Mouse (Mus musculus) lung, postnatal 0 days (tissue): ENCODE data around the gene Olfr1023.

Source experiments
- CTCF ChIP-seq: IDR thresholded peaks from 2 replicates; pipeline ENCODE4 v1.5.1; 2016; ENCODE audit warnings: antibody characterized with exemption, mild to moderate bottlenecking
- EP300 ChIP-seq: IDR thresholded peaks from 2 replicates; pipeline ENCODE4 v1.6.1; 2016; ENCODE audit warnings: antibody characterized with exemption, mild to moderate bottlenecking, control low read depth

DNA sequence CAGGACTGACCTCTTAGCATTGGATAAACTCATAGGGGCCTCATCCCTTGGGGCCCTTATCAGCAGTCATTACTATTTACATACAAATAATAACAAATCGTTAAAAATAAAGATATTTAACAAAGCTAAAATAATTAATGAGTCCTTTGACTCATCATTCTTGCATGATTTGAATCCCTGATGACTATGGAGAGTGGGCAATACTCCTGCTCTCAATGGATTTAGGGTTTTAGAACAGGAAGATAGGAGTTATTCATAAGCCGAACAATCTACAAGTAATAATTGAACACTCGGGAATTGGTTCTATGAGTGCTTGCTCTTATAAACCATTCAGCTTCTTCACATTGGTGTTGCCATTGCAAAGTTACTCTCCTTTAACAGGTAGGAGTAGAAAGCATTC, 35.8 kb downstream of the Olfr1023 start, which contains the start of gene Olfr1026:
- TF ChIP-seq CTCF (no peak), EP300 (no peak)
